Mouse (Mus musculus) adipocyte (in vitro differentiated cells): ENCODE measurements at regions not wholly inside any gene's neighbourhood (a gene's known extent, or its start where the extent isn't known, plus 50 kb on each side); places are given as distances from the start of the nearest gene placed in this dataset.

Experiments
- DNase-seq: peaks from one replicate; pipeline ENCODE4 v3.0.0-alpha.2; 2016; ENCODE audit warnings: low spot score

- no peak for DNase-seq
These were observed 87.5 kb upstream of the Phactr1 start for GRCm38 (mm10) chr13:42592945-42593344.

GRCm38 (mm10) chr13:42593488-42594170 lies 86.8 kb upstream of the Phactr1 start:
- DNase-seq = peak; percentile 29

- DNase-seq = no peak
These were observed 85.2 kb upstream of the Phactr1 start for GRCm38 (mm10) chr13:42595180-42595579.

- DNase-seq = no peak
These were observed 82.6 kb upstream of the Phactr1 start for GRCm38 (mm10) chr13:42597781-42598180.

GRCm38 (mm10) chr13:42603308-42603707 lies 77.1 kb upstream of the Phactr1 start:
- no peak for DNase-seq

GRCm38 (mm10) chr13:42607735-42608134 lies 72.7 kb upstream of the Phactr1 start:
- no peak for DNase-seq

GRCm38 (mm10) chr13:42608963-42609362 lies 71.5 kb upstream of the Phactr1 start:
- DNase-seq = no peak

- no peak for DNase-seq
These were observed 67.1 kb upstream of the Phactr1 start for GRCm38 (mm10) chr13:42613326-42613725.

GRCm38 (mm10) chr13:42615826-42616225 lies 64.6 kb upstream of the Phactr1 start:
- no peak for DNase-seq

GRCm38 (mm10) chr13:42617225-42617624 lies 63.2 kb upstream of the Phactr1 start:
- no peak for DNase-seq

GRCm38 (mm10) chr13:42617844-42618243 lies 62.6 kb upstream of the Phactr1 start:
- DNase-seq = no peak

GRCm38 (mm10) chr13:42619555-42620280 lies 60.7 kb upstream of the Phactr1 start:
- no peak for DNase-seq

GRCm38 (mm10) chr13:42623491-42623890 lies 56.9 kb upstream of the Phactr1 start:
- DNase-seq = peak; percentile 40
